Mouse (Mus musculus) common myeloid progenitor, adult 5-6 weeks (primary cell): ENCODE measurements at regions not wholly inside any gene's neighbourhood (a gene's known extent, or its start where the extent isn't known, plus 50 kb on each side); places are given as distances from the start of the nearest gene placed in this dataset.

Experiments used
- ATAC-seq: replicated peaks from 2 replicates; pipeline ENCODE4 v1.8.0; 2016; ENCODE audit warnings: low read depth, mild to moderate bottlenecking, moderate TSS enrichment, inconsistent platforms; ENCODE audit not compliant: poor library complexity, severe bottlenecking

DNA sequence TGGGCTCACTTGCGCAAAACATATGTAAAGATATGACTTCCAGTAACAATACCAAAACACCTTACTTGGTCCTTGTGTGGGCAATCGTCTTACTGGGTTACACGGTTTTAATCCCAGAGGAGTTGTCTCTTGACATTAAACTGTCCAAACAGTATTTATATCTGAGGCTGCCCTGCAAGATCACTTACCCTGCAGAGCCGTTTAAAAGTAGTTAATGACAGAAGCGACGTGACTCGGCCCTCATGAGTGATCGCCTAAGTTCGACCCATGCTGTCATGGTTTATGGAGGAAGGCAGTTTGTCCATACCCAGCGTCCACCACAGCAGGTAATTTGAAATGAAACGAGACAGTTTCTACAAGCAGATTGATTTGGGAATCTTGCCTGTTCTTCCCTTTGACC is 90.3 kb downstream of the Zfp281 start:
- no peak for ATAC-seq

DNA sequence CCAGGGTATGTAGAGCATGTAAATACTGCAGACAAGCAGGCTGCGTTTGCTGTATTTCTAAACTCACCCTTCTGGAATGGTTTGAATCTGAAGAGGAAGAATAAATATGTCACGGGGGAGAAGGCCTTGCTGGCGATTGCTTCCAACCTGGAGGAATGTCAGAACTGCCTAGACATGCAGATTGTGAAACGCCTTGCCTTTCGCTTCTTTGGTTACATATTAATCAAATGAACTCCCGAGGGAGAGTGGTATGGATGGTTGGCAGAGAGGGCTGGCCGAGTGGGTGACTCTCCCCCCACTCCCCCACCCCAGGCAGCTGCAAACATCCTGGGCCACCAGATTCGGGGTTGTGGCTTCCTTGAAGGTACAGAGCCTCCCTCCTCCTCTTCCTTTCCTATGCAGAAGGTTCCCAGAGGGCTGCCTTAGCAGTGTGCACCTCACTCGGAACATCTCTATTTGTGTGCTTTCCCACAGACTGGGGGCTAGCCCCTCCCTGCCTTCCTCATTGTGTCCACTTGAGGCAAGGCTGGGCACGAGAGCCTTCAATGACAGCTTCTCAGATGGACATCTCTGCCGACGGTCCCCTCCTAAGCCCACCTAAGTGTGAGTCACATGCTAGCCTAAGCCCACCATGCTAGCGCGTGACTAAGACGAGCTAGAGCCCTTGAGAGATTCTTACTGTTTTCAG is 93.3 kb downstream of the Zfp281 start:
- ATAC-seq = no peak

DNA sequence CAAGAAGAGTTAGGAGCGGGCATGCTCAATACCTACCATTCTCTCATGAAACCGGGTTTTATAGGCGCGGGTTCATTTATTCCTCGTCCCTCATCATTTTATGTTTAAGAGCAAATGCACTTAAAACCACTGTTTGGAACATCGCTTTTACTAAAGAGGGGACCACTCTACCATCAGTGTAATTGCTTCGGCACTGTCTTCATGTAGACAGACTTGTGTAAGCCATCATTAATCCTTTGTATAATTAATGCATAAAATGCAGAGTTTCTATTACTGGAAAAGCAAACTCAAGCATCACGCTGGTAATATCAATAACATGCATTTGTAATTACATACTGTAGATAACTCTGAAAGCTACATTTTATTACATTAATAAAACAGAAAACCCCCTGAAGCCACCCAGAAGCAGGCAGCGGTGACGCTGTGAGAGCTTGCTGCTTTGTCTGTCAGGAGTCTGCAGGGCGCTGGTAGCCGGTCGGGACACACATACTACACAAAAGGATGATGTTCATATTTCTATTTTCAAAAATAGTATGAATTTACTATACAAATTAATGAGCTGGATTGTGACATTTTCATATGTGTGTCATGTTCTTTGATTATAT is 99.2 kb downstream of the Zfp281 start:
- ATAC-seq = no peak

DNA sequence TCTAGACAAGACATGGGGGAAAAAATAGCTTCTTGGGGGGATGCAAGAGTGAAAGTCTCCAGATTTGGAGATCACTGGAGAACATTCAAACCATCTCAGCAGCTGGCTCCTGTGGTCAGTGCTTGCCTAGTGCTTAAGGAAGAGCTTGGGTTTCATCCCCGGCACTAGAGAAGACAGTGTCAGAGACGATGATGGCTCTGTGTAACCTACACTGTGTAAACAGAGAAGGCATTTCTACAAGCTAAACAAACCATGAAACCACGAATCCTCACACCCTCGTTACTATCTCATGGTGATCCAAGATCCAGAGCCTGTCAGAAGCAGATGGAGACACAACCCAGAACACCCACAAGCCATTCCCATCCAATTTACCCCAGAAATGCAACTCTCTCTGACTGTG is 100.5 kb downstream of the Zfp281 start:
- ATAC-seq = no peak

DNA sequence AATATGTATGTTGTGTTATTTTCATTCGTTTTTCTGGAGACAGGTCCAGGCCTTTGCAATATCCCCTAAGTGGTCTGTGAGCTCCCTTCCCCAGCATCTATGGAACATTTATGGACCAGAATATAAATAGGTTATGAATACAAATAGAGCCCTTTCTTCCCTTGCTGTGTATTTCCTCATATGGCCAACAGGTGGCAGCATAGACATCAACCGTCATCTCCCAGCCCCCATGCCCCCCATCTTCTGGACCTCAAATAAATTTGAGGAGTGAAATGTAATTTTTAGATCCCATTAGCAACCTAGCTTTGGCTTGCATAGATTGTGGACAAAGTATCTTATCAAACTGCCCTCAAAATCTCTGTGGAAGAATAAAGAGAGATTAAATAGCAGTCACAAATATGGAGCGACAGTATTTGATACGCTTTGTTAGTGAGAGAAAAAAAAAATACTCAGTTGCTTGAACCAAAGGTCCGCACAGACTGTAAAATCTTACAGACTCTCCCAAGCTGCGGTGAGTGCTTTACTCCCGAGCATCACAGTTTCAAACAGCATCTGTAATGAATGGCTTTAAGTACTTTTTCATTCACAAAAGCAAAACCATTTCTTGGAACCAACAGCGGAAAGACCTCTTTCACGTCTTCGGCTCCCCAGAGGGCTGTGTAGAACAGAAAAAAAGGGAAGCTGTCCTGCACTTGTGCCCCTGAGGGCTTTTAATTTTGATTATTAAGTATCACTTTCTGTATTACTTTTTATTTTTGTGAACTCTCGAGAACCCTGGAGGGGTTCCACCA is 101.6 kb downstream of the Zfp281 start:
- ATAC-seq = peak; percentile 54; the same call in 1 of the 2 replicates

DNA sequence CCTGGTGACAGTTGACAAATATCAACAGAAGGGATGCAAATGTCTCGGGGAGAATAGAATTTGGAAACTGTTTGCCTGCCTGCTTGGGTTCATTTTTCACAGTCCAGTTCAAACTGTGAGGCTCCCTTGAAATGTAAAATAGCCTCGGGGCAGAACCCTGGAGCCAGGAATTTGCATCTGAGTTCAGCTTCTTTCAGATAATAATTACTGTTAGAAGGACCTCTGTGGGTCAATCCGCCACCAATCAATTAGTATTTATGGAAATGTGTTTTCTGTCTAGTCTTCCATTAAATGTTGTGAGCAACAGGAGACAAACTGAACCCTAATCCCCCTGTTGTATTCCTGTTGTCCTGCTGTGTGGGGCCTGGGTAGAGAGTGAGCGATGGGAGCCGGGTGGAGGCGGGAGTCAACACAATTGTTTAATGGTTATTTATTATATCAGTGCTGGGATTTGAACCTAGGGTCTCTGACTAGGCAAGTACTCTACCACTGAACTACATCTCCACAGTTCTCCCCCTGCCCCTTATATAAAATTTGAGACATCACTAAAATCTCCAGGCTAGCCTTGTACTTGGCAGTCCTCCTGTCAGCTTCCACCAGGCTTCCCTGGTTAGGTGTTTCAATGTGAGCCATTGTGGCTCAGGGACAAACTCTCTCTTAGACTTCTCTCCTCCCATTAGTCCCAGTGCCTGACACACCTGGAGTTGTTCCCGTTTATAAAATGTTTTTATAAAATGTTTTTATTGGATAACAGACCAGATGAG is 103.3 kb downstream of the Zfp281 start:
- ATAC-seq = no peak

DNA sequence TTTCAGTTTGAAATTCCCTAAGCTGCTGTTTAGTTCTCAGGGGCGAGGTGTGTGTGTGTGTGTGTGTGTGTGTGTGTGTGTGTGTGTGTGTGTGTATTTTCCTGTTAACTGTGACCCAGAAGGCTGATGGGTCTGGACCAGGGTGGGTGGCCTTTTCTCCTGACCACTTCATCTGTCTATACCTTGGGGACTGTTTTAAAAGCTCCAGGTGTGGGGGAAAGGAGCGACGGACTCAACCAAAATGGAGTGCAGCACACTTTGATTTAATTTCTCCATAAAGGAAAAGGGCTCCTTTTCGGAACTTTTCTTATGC is 103.9 kb downstream of the Zfp281 start:
- ATAC-seq = no peak

DNA sequence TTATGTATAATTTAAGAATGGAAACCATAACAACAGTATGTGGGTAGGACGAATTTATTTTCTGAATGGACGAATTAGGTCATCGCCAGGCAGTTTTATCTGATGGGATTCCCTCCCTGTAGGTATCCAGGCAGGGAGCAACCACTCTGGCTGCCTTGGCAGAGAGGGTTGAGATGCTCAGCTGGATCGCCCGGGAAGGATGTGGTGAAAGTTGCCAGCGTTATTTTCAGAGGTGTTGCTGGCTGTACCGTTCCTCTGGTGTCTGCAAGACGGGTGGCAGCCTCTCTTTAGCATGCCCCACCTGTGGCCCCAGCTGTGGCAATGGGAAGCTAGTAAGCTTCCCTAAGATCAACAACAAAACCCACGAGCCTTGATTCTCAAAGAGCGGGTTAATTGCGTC is 105.9 kb downstream of the Zfp281 start:
- no peak for ATAC-seq

DNA sequence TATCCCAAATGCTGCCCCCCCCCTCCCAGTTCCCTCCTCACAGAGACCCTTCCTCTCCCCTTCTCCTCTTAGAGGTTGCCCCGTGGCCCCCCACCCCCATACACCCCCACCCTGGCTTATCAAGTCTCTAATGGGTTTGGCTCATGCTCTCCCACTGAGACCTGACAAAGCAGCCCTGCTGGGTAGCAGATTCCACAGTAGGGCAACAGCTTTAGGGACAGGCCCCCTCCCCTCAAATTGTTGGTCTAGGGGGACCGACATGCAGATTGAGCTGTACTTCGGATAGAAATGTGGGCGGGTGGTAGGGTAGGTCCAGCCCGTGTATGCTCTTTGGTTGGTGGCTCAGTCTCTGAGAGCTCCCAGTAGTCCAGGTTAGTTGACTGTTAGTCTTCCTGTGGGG is 113.3 kb downstream of the Zfp281 start:
- ATAC-seq = no peak

DNA sequence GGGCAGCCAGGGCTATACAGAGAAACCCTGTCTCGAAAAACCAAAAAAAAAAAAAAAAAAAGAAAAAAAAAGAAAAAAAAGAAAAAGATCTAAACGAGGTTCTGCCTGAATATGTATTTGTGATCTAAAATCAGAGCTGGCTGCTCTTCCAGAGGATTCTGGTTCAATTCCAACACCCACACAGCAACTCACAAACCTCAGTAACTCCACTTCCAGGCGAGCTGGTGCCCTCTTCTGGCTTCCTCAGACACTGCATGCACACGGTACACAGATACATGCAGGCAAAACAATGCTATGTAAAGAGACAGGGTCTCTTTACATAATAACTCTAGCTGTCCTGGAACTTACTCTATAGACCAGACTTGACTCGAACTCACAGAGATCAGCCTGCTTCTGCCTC is 114.8 kb downstream of the Zfp281 start:
- ATAC-seq = peak; percentile 68

DNA sequence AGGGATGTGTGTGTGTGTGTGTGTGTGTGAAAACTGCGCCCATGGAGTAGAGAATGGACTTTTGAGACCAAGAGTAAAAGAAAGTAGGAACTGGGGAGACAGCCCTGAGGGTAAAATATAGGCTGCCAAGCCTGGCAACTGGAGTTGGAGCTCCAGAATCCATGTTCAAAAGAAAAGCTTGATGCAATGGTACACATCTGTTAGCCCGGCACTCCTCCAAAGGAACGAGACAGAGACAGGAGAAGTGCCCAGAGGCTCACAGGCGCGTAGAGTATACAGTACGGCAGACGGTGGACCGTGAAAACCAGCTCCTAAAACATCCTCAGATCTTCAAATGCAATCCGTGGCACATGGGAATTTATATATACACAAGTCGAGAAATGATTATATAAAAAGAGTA is 116.4 kb downstream of the Zfp281 start:
- no peak for ATAC-seq

DNA sequence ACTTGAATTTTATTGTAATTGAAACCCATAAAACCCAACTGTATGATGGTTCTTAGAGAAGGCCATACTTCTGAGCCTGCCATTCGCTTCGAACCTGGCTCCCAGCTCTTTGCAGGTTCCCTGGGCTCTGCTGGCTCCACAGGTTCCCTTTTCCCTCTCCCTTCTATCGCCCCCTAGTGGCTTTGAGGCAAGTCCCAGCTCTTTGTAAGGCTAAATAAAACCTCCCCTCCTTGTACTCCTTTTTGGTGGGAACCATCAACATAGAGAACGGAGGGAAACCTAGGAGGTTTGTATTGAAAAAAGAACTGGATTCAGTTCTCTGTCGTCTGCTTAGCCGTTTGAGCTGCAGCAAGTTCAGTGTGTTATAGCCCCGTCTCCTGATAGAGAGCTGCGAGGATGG is 124.5 kb downstream of the Zfp281 start:
- ATAC-seq = peak; percentile 73

DNA sequence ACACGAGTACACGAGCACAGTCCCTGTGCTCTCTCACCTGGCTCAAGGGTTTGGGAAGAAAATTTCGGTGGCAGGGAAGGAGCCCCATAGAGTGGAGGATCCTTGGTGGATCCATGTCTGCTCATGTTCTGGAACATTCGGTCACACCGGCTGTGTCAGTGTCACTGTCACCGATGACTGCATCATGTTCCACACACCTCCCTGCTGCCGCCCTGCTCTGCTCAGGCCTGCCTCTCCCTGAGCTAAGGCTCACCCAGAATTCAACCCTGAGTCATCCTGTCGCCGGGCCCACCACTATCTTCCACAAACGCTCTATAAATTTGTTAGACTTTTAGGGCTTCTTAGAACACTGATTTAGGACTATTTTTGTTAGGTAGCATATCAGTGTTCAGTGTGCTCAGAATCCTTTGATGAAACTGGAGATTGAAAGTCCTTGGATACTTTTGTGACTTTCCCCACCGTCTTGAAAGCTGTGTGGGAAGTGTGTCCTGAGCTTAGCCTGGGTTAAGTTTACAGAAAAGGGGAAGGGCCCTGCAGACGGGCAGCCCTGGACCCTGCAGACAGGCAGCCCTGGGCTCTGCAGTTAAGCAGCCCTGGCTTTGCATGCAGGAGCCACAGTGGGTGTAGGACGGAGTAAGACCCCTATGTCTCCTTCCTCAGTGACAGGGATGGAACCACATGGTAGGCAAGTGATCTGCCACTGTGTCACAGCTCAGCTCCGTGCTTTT is 126.9 kb downstream of the Zfp281 start:
- no peak for ATAC-seq

DNA sequence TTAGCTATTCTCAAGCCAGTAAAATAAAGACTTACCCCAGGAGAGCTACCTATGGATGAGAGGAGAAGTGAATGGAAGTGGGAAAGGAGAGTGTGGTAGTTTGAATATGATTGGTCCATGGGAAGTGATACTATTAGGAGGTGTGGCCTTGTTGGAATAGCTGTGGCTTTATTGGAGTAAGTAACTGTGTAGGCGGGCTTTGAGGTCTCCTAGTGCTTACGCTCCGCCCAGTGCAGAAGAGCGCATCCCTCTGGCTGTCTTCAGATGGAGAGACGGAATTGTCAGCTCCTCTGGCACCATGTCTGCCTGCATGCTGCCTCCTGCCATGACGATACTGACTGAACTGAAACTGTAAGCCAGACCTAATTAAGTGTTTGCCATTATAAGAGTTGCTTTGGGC is 129.6 kb downstream of the Zfp281 start:
- ATAC-seq = no peak

DNA sequence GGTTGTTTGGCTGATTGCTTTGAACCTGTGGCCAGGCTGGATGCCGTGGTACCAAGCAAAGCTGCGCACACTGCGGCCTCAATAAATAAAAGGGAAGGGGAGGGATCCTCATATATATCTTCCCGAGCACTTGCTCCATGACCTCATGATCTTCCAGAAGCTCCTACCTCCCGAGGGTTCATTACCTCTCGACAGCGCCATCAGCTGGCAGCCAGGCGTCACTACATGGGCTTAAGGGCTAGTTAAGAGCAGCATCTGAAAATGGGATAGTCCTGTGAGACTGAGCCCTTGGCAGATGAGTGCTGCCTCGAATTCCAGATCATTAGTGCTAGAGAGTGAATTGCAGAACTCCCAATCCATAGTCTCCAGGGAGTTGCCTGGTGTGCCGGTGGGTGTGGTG is 134.0 kb downstream of the Zfp281 start:
- no peak for ATAC-seq

DNA sequence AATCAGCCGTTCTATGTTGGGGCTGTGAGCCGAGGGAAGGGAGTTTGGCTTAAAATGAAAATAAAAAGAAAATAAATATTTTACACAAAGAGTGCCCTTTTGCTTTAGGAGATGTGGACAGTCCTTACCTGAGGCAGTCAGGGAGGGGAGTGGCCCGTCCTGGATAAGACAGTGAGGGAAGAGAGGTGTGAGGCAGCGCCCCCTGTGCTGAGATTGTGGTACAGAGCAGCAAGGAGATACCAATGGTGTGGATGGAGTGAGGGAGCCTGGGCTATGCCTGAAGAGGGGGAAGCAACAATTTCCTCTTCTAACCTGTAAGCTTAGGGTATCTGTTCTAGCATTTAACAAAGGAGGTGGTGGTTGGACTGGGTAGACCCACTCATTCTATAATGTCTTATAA is 134.5 kb downstream of the Zfp281 start:
- no peak for ATAC-seq

DNA sequence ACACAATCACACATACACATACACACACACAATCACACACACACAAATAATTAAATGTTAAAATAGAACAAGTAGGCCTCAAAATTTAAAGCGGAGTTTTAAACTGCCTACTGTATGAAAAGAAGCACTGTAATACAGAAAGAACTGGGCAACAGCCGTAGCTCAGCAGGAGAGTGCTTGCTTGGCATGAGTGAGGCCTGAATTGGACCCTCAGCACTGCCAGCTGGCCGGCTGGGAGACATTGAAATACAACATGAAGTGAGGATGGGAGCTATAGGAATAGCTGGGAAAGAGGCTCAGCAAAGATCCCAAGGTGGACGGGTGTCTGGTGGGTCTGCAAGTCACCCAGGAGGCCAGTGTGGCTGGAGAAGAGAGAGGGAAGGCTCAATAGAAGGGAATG is 136.8 kb downstream of the Zfp281 start:
- ATAC-seq = no peak

DNA sequence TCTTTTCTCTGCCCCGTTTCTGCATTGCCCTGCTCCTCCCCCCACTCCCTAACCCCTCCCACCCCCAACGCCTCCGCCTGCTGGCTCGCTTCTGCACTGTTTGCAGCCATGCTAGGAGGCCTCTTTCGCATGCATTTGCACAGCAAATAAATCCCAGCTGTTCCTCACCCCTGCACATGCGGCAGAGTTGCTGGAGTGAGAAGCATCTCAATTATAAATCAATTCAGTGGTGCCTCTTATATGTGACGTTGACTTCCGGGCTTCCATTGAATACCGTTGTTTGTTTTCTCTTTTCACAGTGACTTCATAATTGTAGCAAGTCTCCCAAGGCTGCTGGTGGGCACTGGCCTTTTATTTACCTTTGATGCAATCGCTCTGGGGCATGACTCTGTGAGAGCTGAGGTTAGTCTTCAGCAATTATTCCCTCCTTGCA is 144.3 kb downstream of the Zfp281 start:
- 0 out of 2 replicates have a peak, but pooled peaks have one; percentile 36 for ATAC-seq

DNA sequence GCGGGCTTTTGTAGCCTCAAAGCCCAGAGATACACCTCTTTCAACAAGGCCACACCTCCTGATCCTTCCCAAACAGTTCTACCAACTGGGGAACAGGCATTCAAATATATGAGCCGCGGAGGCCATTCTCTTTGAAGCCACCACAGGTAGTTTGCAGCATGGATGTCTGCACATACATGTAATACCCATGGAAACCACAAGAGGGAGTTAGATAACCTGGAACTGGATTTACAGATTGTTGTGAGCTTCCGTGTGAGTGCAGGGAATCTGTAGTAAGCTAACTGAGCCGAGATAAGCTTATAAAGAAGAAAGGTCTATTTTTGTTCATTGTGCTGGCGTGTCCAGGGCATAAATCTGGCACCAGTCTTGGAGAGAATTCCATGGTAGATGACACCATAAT is 149.0 kb downstream of the Zfp281 start:
- no peak for ATAC-seq

DNA sequence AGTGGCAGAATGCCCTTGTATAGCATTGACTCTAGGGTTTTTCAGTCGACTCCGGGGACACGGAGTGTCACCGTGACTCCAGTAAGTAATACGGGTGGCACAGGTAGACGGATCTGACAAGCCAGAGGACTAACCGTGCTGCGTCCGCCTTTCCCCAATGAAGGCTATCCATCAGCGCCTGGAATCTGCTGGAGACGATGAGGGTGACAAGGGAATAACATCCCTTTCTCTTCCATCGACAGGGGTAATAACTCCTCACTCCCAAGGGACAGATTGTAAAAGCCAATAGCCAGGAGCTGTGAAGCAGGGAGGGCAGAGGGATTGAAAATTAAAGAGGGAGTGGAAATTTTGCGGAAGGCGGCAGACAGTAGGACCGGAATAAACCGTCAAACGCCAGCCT is 151.5 kb downstream of the Zfp281 start:
- ATAC-seq = no peak
